Mouse (Mus musculus): ENCODE results near the gene Chchd10.

Chchd10 gene

DNA sequence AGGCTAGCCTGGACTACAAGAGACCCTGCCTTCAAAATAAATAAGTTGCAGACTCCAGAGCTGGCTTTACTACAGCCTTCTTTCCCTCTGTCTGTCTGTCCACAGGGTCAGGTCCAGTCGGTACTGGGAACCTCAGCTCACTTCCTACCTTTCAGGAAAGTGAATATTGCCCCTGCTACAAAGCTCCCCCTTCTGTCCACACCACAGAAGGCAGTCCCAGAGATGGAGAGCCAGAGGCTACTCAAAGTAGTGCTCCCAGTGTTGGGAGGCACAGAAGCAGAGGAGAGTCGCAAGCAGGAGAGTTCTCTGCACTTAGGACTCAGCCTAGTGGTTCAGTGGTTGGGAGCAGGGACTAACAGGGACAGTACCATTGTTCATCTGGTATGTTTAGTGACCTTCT is 8.6 kb upstream of the Chchd10 start:
- no peak for DNase-seq (ENCODE audit: low read depth, low spot score)

DNA sequence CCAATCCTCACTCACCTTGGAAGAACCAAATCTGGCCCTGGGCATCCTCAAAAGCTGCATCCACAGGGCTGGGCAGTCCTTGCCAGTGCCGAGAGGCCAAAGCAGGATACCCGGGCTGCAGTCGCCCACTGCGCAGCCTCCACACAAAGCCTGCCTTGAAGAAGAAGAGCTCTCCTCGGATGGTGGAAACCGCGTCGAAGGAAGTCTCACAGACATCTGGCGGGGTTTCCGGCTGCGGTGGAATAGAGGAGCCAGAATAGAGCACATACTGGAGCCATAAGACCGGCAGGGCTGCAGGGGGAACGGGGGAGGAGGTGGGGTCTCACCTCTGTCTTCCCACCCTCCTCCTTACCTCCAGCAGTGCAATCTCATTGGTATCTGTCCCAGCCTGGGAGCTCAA is 6.5 kb upstream of the Chchd10 start:
- DNase-seq (ENCODE audit: low read depth, low spot score): no peak

DNA sequence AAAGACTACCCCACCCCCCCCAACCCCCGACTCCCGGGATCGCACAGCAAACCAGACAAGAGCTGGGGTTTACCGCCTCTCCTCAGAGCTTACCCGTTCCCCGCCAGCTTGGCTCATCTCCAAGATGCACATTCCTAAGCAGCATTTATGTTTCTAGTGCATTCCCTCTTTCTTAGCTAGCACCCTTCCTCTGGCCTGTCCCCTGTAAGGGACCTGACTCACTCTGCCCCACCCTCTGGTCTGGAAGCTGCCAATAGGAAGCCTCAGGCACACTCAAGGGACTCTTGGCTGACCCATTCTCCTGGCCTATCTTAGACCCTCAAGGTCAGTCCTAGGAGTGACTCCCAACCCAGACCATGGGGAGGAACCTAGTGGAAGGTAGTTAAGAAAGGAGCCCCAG is 2.6 kb upstream of the Chchd10 start:
- no peak for DNase-seq (ENCODE audit: low read depth, low spot score)

DNA sequence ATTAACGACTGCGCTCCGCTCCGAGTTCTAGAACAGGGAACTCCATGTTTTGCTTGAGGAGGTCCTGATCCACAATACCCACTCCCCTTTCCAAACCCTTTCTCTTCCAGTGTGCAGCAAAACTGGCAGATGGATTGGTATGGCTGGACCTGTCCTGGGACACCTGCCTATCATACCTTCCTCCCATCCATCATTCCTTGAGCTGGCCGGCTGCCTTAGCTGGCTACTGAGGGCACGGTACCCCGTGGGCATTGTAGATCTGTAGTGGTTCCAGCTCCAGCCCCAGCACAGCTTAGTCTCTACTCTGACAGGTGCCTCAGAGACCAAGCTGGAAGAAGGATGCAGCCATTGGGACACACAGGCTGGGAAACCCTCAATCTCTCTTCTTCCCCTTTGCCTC is 1.6 kb upstream of the Chchd10 start:
- no peak for DNase-seq (ENCODE audit: low read depth, low spot score)

DNA sequence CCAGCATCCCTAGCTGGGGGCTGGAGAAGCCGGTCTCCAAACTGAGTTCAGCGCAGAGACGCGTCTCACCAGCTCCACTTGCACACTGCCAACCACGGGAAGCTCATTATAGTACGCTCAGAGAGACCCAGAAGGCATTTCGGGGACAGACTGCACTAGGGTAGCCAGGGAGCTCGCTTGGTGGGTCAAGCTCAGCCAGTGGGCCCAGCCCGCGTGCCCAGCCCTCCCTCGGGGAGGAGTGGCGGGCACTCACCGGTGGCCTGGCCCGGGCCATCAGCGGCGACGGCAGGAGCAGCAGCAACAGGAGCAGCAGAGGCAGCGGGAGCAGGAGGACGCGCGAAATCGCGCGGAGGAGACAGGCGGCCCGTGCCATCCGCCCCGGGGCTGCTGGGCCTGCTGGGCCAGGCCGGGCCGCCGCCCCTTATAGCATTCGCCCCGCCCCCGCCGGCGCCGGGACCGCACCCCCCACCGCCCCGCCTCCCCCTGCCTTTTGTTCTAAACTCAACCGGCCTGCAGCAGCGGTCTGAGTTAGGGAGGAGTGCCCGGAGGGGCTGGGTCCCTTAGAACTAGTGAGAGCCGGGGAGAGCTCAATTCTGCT is 750 bp upstream of the Chchd10 start:
- peak; percentile 86 for DNase-seq (ENCODE audit: low read depth, low spot score)

DNA sequence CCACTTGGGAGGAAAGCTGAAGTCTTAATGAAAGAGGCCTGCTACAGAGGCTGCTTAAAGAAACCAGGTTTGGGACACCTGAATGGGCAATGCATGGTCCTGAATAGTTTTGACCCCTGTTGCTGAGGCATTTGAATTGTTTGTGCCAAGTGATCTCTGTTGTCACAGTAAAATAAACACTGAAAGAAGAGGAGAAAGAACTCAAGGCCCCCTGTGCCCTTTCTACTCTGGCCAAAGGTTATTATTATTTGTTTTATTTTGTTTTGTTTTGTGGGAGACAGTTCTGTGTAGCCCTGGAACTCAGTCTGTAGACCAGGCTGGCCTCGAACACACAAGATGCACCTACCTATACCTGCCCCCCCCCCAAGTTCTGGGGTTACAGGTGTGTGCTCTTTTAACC is 2.1 kb downstream of the Chchd10 start:
- no peak for DNase-seq (ENCODE audit: low read depth, low spot score)

DNA sequence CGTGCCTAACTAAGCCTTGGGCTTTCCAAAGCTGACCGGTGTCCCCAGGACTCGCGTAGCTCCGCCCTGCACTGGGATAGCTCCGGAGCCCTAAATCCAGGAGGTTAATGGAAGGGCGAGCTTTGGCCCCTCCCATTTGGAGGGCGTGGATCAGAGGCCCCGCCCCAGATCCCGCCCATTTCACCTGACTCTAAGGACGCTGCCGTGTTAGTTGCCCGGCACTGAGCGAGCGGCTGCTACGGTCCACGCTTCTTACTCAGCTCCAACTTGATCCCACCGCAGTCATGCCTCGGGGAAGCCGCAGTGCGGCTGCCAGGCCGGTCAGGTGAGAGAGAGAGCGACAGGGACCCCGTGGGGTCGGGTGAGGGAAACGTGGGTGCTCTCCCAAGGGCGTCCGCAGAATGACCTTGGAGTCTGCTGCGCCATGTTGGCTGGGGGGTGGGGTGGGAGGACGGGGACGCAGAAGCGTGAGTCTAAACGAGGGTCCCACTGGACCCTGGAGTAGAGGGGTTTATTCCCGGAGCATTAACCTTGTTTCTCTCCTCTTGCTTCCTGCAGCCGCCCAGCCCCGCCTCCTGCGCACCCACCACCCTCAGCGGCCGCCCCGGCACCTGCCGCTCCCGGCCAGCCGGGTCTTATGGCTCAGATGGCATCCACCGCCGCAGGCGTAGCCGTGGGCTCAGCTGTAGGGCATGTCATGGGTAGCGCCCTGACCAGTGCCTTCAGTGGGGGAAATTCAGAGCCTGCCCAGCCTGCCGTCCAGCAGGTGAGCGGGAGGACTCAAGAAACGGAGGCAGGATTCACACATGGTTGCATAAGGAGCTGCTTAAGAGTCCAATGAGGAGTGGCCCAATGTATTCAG is 3.0 kb downstream of the Chchd10 start, which contains the start of gene Mmp11:
TSS of gene Mmp11 (minus strand) at position 817 of the 862 bp plus-strand sequence.
- peak; percentile 95 for DNase-seq (ENCODE audit: low read depth, low spot score)

DNA sequence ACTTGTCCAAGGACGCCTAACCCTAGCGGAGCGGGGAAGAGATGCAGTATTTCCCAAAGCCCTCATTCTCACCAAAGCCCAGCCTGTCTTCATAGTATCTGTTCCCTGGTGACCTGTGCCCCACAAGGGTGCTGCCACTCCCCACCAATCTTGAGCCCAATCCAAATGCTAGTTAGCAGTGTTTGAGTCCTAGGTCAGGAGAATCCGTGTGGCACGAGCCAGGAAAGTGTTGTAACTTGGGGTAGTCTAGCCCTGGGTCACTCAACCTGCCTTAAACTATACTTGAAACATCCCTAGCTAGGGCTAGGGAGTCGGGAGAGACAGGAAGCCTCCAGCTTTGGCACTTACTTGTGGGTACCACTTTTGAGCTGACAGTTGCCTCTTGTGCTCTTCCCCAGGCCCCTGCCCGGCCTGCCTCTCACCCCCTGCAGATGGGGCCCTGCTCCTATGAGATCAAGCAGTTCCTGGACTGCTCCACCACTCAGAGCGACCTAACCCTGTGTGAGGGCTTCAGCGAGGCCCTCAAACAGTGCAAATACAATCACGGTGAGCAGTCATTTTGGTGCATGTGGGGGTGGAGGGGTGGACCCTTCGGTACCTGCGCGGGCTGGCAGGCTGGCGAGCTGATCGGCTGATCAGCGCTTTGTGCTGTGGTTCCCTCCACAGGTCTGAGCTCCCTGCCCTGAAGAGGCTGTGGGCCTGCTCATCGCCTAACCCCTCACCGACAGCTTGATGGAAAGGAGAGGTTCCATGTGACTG is 4.2 kb downstream of the Chchd10 start:
- peak; percentile 83 for DNase-seq (ENCODE audit: low read depth, low spot score)

DNA sequence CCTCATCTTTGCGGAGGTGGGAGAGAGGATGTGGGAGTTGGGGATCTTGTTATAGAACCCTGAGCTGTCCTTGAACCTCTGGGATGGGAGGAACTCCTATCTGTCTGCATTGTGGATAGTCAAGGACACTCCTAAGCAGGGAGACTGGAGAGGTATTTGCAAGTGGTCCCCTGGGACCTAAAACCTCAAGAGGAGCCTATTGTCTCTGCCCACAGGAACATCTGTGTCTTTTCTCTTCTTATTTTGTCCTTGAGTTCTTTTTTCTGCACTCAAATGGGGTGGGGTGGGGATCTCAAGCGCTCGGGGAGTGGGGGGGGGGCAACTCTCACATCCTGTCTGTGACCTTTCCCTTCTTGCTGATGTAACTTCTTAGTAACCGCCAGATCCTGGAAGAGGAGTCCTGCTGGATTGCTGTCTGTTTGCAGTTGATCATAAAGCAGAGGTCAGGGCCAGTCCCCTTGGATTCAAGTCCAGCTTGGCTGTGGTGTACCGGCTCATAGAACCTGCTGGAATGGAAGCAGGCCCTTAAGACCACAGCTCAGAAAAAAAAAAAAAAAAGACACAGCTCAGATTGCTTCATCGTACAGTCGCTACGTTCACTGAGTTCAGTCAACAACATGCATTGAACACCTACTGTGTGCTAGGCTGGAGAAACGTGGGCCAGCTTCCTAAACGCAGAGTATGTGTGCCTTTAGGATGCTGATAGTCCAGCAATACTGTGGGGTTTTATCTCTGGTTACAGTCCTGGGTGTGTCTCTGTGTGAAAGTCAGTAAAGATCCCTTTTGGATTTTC is 5.1 kb downstream of the Chchd10 start:
- DNase-seq (ENCODE audit: low read depth, low spot score): peak; percentile 99

DNA sequence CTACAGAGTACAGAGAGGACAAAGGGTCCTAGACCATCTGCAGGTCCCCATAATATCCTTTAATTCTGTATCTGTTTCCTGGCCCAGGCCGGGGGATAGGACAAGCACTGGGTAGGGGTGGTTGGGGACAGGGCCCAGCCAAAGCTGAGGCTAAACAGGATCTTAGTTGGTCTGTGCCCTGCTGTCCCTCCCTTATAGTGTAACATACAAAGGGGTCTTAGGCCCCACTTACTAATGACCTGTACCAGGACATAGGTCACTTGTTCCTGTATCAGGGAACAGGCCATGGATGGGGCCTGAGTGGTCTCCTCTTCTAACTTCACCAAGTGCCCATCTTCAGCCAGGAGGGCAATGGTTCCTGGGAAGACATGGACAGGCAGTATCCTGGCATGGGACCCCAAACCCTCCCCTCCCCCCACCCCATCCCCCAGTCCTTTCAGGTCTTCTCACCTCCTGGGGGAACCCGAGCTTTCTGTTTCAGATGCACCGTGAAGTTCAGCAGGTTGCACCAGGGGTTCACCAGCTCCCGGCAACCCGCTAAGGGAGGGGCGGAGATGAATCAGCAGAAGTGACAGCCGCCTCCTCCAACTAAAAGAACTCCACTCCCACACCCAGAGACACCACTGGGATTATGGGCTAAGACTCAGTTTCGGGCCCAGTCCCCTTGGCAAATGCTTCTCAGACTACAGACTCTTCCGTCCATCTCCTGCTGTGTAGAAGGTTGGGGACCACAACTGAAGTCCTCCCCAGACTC is 6.7 kb downstream of the Chchd10 start:
- peak; percentile 87 for DNase-seq (ENCODE audit: low read depth, low spot score)

DNA sequence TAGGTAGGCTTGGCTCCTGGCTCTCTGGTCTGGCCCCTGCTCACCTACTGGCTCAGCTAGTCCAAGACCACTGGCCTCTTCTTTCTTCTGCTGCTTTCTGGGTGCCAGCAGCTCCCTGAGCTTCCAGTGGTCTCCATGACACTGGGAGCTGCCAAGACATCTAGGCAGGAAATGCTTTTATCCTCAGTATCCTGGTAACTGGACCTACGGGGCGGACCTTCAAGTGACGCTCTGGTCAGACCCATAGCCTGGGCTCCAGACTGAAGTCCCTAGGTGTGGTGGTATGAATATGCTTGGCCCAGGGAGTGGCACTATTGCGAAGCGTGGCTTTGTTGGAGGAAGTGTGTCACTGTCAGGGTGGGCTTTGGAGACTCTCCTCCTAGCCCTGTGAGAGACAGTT is 7.6 kb downstream of the Chchd10 start, which contains the start of gene Gm867:
TSS of gene Gm867 (minus strand) at position 153 of the 400 bp plus-strand sequence.
- DNase-seq (ENCODE audit: low read depth, low spot score): peak; percentile 46

DNA sequence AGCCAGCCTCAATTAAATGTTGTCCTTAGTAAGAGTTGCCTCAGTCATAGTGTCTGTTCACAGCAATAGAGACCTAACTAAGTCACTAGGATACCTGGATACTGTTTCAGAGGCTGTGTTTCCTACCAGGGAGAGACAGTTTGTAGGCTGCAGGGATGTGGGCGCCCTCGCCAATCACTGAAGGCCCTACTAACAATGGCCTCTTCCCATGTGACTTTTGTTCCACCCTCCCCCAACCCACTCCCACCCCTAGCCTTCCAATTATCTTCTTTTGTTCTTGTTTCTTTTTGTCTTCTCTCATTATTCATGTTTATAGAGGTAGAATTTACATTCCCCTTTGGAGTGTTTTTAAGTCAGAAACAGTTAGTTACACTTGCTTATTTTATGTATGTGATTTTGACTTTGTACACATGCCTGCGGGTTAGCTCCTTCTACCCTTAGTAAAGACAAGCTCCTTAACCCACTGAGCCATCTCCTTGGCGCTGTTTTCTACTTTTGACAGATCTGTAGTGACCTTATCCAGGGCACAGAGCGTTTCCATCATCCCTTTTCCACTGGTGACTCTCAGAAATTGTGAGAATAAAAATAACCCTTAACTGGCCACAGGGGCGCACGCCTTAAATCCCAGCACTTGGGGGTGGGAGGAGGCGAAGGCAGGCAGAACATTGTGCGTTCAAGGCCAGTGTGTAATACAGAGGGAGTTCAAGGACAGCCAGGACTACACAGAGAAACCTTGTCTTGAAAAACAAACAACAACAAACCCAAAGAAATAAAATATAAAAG is 8.3 kb downstream of the Chchd10 start:
- DNase-seq (ENCODE audit: low read depth, low spot score): peak; percentile 74

DNA sequence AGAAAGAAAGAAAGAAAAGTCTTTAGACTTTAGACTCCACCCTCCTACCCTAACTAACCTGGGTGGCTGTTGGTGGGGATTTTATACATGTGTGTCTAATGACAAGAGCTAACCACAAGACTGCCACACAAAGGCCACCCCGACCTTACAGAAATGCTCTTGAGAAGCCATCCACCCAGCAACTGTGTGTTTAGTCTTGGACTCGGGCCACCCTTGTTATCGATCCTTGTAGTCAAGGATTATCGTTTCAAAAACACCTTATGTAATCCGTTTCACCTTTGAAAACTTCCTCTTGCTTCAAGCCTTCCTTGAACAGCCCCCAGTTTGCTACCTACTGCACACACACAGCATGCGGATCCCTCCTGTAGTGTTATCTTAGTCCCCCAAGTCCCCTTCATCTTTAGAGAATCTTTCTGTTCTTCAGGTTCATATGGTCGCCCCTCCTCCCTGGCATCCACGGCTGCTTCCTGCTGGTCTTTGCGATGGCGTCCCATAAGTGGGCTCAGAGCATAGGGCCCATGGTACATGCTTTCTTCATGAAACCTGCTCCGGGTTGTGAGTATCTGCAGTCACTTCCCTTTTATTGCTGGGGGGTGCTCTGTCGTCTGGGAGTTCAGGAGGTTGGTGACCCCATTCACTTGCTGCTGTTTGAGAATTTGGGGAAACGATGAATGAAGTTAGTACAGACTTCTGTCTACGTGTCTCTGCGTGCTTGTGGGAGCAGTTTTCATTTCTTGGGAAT is 10.0 kb downstream of the Chchd10 start, which contains the start of gene Vpreb3:
TSS of gene Vpreb3 (plus strand) at position 322 of the 742 bp plus-strand sequence.
- DNase-seq (ENCODE audit: low read depth, low spot score): no peak

DNA sequence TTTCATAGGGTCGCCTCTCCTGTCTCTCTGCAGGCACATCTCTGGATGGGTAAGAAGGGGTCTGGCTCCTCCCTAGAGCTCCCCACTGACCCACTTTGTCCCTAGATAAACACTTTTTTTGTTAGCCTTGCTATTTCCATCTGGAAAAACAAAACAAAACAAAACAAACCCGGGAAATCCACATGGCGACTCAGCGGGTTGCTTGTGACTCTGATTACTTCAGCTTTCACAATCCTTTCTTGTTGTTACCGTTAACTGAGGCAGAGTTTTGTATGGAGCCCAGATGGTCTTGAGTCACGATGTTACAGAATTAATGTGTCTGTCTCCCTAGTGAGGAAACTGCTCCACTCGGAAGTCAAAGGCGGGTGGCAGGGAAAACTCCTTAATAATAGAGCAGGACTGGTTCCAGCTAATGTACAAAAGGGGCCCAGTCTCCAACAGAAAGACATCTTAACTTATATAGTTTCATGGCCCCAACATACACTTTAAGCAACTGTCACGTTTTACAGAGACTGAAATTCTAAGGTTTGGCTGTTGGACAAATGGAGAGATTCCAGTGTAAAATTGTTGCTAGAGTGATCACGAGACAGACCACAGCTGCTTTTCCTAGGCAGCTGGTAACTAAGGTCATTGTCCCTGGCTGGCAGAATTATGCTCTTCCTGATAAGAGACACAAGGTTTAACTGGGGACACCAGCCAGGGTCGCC is 11.3 kb downstream of the Chchd10 start:
- DNase-seq (ENCODE audit: low read depth, low spot score): peak; percentile 75

DNA sequence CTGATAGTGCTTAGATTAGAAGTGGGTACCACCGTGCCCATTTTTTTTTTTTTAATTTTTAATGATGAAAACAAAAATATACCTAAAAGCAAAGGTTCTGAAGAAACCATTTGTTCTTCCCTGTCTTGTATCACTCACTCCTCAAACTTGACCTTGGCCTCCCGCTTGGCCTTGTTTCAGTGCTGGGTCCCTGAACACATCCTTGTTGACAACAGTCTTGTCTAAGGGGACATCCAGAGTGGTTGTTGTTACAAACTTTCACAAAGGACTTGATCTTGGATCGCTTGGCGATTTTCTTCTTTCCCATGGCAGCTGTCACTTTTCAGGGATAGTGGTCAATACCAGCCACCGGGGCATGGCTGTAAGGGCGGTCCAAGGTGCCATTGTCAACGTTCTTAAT is 12.3 kb downstream of the Chchd10 start:
- DNase-seq (ENCODE audit: low read depth, low spot score): no peak

DNA sequence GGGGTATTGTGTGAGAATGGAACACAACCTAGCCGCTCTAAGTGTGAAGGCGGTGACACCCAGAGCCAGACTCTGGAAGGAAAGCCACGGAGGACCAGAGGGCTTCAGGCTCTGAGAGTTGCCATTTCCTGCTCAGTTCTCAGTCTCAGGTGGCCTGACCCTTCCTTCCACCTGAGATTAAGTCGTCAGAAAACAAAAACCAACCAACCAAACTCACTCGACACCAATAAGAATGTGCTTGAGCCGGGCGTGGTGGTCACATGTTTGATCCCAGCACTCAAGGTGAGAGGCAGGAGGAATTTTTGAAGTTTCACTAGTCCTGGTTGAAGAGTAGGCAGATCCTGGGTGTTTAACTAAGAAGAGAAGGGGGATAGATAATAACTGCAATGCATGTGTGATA is 13.0 kb downstream of the Chchd10 start:
- DNase-seq (ENCODE audit: low read depth, low spot score): peak; percentile 36

DNA sequence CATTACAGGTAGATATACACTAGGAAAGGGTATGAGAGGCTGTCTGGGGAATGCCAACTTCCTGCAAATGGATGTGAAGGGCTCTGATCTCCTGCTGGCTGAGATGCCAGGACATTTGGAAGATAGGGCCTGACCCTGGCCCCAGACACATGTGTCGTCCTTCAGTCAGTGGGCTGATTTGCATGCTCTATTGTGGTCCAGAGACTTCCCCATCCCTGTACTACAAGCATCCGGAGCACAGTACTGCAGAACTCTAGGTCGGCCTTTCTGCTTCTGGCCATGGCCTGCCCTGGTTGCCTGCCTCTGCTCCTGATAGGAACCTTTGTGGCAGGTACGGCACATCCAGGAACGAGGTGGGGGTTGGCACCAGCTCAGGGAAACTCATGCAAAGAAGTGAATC is 15.1 kb downstream of the Chchd10 start:
- DNase-seq (ENCODE audit: low read depth, low spot score): no peak
